Mouse (Mus musculus) limb, embryonic 12.5 days (tissue): Measurements from ENCODE around the gene Zfp82. TPM values are rescaled to one million over a fixed set of nuclear protein-coding genes. Genes with fewer than 3 reads are reported as not detected.
"Not testable (repeated sequence)": the region's sequence is repeated elsewhere in the genome, so short reads cannot be mapped to it uniquely, and the experiment has no call there.

ENCODE experiments used
- ATAC-seq: fragments of 200-750 bp; cut with Nextera tagmentation; 2 replicates; pipeline ENCODE4 v1.8.0; 2017; ENCODE audit warnings: low read depth, moderate TSS enrichment; ENCODE audit not compliant: insufficient number of reproducible peaks, insufficient read depth, low FRiP score, low TSS enrichment
- H3K27ac ChIP-seq: fragments of 300-500 bp; sonication (generic); 2 replicates; pipeline ENCODE4 v1.5.1; 2016; ENCODE audit warnings: mild to moderate bottlenecking, moderate library complexity
- H3K27me3 ChIP-seq: fragments of 300-500 bp; sonication (generic); 2 replicates; pipeline ENCODE4 v1.6.1; 2016; ENCODE audit warnings: mild to moderate bottlenecking, moderate library complexity
- H3K36me3 ChIP-seq: fragments of 300-500 bp; sonication (generic); 2 replicates; pipeline ENCODE4 v1.6.1; 2016; ENCODE audit warnings: mild to moderate bottlenecking, moderate library complexity
- H3K4me1 ChIP-seq: fragments of 300-500 bp; sonication (generic); replicated peaks from 2 replicates; pipeline ENCODE4 v1.6.1; 2016
- H3K4me2 ChIP-seq: fragments of 300-500 bp; sonication (generic); 2 replicates; pipeline ENCODE4 v1.6.1; 2016; ENCODE audit warnings: mild to moderate bottlenecking, moderate library complexity
- H3K4me3 ChIP-seq: fragments of 300-500 bp; sonication (generic); replicated peaks from 2 replicates; pipeline ENCODE4 v1.5.1; 2016; ENCODE audit warnings: mild to moderate bottlenecking
- H3K9ac ChIP-seq: fragments of 300-500 bp; sonication (generic); replicated peaks from 2 replicates; pipeline ENCODE4 v1.6.1; 2016; ENCODE audit warnings: mild to moderate bottlenecking, moderate library complexity
- H3K9me3 ChIP-seq: fragments of 300-500 bp; sonication (generic); 2 replicates; pipeline ENCODE4 v1.6.1; 2016; ENCODE audit warnings: mild to moderate bottlenecking, moderate library complexity
- WGBS: fragments of 180-500 bp; shearing (Covaris S2); methylation state at CpG from one replicate; pipeline ENCODE4 v1.1.7; 2016; 5-methylcytosine and 5-hydroxymethylcytosine counted together
- polyA plus RNA-seq: library from polyadenylated mRNA; unstranded; fragments of >200 nt; fragmentation: Nextera tagmentation; extraction: Ambion mirVana; gene quantifications from 2 replicates; pipeline ENCODE4 v1.2.1, GENCODE M21; 2016

Zfp82 gene
- polyA plus RNA-seq: 6.8 and 7.1 TPM in 2 replicates

- H3K27ac ChIP-seq: peak within 1 kb of the TSS; percentile 76
- peak within 1 kb of the TSS; percentile 93 for H3K4me2 ChIP-seq
Observed at GRCm38 (mm10) chr7:30072146-30073028, at the start of gene Zfp82. TSS of gene Zfp82 (minus strand) at chr7:30072900.

GRCm38 (mm10) chr7:30122188-30122530, 49.5 kb upstream of the Zfp82 start:
- Histone ChIP-seq H3K9me3 (no peaks in the 10 kb centered on the region), H3K36me3 (peaks cover 16% of the 10 kb centered on the region), H3K4me2 (peak overlapping the region; percentile 64), H3K27ac (peak overlapping the region; percentile 75; the same call in 1 of the 2 replicates), H3K9ac (peak overlapping the region; percentile 80), H3K27me3 (no peaks in the 10 kb centered on the region), H3K4me1 (peaks cover 9% of the 10 kb centered on the region), H3K4me3 (peak overlapping the region; percentile 68)
- ATAC-seq: 0 out of 2 replicates have a peak, but pooled peaks have one; percentile 21
- 6% methylated on average over 15 of the region's 15 CpGs for WGBS

More at GRCm38 (mm10) chr7:30072146-30073028, at the start of gene Zfp82:
- Histone ChIP-seq H3K9ac (peak within 1 kb of the TSS; percentile 72), H3K9me3 (no peaks in the 10 kb centered on the region), H3K36me3 (peaks cover 44% of the 10 kb centered on the region), H3K4me1 (no peaks in the 10 kb centered on the region; the same call in 1 of the 2 replicates), H3K27me3 (no peaks in the 10 kb centered on the region), H3K4me3 (peak within 1 kb of the TSS; percentile 81)
- under 1% methylated on average over 50 of the region's 50 CpGs for WGBS
- ATAC-seq: peak; percentile 85

- peak within 1 kb of the TSS; percentile 68 for H3K4me3 ChIP-seq
- no peaks in the 10 kb centered on the region for H3K9me3 ChIP-seq
- under 1% methylated on average over 61 of the region's 61 CpGs for WGBS
Observed at GRCm38 (mm10) chr7:30121308-30122187, 48.8 kb upstream of the Zfp82 start, which contains the start of gene Zfp382. TSS of gene Zfp382 (plus strand) at chr7:30121942.

DNA sequence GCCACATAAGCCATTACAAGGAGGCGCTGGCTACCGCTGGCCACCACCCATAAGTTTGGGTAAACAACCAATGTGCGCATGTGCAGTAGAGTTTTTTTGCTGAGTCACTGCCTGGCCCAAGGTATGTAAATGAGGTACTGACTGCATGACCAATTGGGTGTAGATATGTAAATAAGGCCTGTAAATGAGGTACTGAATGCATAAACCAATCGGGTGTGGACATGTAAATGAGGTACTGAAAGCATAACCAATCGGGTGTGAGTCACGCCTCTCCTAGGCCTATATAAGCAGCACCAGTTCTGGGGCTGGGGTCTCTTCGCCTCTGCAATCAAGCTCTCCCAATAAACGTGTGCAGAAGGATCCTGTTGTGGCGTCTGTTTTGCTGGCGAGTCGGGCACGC, 45.2 kb upstream of the Zfp82 start:
- not testable (repeated sequence) for ATAC-seq, H3K9ac ChIP-seq, H3K27me3 ChIP-seq, H3K4me1 ChIP-seq, H3K36me3 ChIP-seq, H3K4me2 ChIP-seq, H3K27ac ChIP-seq, H3K4me3 ChIP-seq
- peaks cover 22% of the 10 kb centered on the region; the same call in 1 of the 2 replicates for H3K9me3 ChIP-seq
- WGBS: 95% methylated on average over 12 of the region's 12 CpGs

More at GRCm38 (mm10) chr7:30121308-30122187, 48.8 kb upstream of the Zfp82 start, which contains the start of gene Zfp382:
- peak; percentile 90 for ATAC-seq
- H3K36me3 ChIP-seq: peaks cover 10% of the 10 kb centered on the region
- no peaks in the 10 kb centered on the region for H3K27me3 ChIP-seq
- peak within 1 kb of the TSS; percentile 64 for H3K4me2 ChIP-seq
- peaks cover 9% of the 10 kb centered on the region for H3K4me1 ChIP-seq
- H3K9ac ChIP-seq: peak within 1 kb of the TSS; percentile 80
- peak within 1 kb of the TSS; percentile 75 for H3K27ac ChIP-seq

- 95% methylated on average over 5 of the region's 5 CpGs for WGBS
- ATAC-seq: no peak
- no peak overlapping the region for H3K4me2 ChIP-seq
- H3K27ac ChIP-seq: no peak overlapping the region
- no peak overlapping the region for H3K4me3 ChIP-seq
- H3K9ac ChIP-seq: no peak overlapping the region
- H3K4me1 ChIP-seq: no peaks in the 10 kb centered on the region
- no peaks in the 10 kb centered on the region for H3K36me3 ChIP-seq
- H3K27me3 ChIP-seq: no peaks in the 10 kb centered on the region
- peaks cover 22% of the 10 kb centered on the region; the same call in 1 of the 2 replicates for H3K9me3 ChIP-seq
Observed at GRCm38 (mm10) chr7:30116076-30116475, 43.4 kb upstream of the Zfp82 start.

DNA sequence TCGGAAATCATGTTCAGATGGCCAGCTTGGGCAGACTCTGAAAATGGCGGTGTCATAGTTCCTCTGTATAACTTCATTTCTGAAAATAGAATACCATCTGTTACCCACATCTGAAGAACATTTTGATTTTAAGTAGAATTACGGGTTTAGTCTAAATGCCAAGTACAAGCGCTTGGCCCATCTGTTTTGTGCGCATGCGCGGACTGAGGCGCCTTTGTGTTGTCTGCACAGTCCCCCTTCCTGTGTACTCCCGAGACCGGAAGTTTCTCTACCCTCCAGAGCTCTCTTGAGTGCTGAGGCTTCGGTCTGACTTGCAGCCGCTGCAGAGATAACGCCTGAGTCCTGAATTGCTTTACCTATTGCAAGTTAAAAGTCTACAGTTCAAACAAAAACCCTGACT, 26.6 kb upstream of the Zfp82 start:
- WGBS: 94% methylated on average over 13 of the region's 13 CpGs
- Histone ChIP-seq H3K27ac (no peak overlapping the region), H3K4me1 (peaks cover 11% of the 10 kb centered on the region), H3K4me2 (no peak overlapping the region), H3K9ac (no peak overlapping the region), H3K4me3 (no peak overlapping the region), H3K9me3 (peaks cover 23% of the 10 kb centered on the region), H3K27me3 (no peaks in the 10 kb centered on the region), H3K36me3 (peaks cover 68% of the 10 kb centered on the region)
- ATAC-seq: no peak

GRCm38 (mm10) chr7:30095551-30096125, 22.9 kb upstream of the Zfp82 start:
- H3K4me2 ChIP-seq: peak overlapping the region; percentile 70
- peak overlapping the region; percentile 64 for H3K9ac ChIP-seq
- peaks cover 16% of the 10 kb centered on the region for H3K4me1 ChIP-seq
- no peaks in the 10 kb centered on the region for H3K9me3 ChIP-seq
- WGBS: 9% methylated on average over 5 of the region's 5 CpGs
- peaks cover 32% of the 10 kb centered on the region for H3K36me3 ChIP-seq
- H3K4me3 ChIP-seq: peak overlapping the region; percentile 57
- H3K27me3 ChIP-seq: no peaks in the 10 kb centered on the region
- peak overlapping the region; percentile 98 for H3K27ac ChIP-seq
- no peak for ATAC-seq

DNA sequence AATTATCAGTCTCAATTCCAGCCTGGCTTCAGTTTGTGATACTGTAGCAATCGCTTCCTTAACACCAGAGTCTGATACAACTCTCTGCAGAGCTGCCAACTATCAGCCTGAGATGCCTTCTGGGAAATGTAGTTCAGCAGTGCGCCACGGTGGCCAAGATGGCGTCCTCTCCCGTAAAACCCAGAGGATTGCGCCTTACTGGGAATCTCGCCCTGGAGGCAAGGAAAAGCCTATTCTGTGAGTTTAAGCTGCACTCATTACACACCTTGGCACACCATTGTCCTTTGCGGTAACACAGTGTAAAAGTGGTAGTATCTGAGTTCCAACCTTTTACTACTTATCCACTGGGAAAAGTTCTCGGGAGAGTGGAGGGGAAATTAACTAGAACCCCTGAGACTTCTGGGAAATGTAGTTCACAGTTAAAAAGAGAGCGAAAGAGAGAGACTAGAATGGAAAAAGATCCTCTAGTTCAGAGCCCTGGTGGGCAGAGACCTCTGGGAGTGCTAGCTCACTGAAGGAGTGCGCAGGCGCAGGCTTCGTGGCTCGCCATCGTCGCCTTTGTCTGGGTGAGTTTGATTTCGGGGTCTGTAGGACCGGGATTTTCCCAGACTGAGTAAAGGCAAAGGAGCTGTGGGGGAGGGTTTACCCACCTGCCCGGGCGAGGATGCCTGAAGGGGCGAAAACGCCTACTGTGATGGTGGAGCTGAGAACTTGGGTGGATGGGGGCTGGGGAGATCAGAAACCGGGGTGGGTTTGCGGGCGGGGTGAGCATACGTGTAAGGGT, 22.1 kb upstream of the Zfp82 start, which contains the start of gene Zfp260:
Zfp260 (plus strand) TSS at position 132 of the 784 bp plus-strand sequence.
- Histone ChIP-seq H3K9me3 (no peaks in the 10 kb centered on the region), H3K36me3 (peaks cover 24% of the 10 kb centered on the region), H3K9ac (peak within 1 kb of the TSS; percentile 88), H3K4me1 (peaks cover 16% of the 10 kb centered on the region), H3K4me3 (peak within 1 kb of the TSS; percentile 57), H3K27ac (peak within 1 kb of the TSS; percentile 98), H3K27me3 (no peaks in the 10 kb centered on the region), H3K4me2 (peak within 1 kb of the TSS; percentile 70)
- WGBS: under 1% methylated on average over 26 of the region's 26 CpGs
- ATAC-seq: peak; percentile 77

DNA sequence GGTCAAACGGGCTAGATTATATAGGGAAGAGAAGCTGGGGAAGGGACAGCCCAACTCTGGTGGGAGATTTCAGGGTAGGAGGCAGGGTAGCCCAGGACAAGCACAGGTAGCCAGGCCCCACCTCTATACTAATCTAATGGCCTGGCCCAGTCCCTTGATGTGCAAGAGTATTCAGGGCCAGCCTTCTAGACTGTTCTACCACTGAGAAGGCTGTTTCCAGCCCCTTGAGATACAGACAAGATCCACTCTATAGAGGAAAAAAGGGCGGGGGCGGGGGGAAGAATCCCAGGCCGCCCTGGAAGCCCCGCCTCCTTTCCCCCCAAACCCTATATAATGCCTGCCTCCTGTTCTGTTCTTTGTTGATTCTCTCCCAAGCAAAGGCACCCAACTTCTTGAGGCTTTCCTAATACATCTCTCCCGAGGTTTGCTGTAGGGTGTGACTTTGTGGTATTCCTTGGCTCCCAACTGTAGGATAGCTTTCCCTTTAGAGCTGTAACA, 21.3 kb upstream of the Zfp82 start:
- WGBS: 69% methylated on average over 6 of the region's 6 CpGs
- Histone ChIP-seq H3K4me1 (peaks cover 22% of the 10 kb centered on the region), H3K4me2 (peak overlapping the region; percentile 70), H3K36me3 (peaks cover 16% of the 10 kb centered on the region), H3K9me3 (no peaks in the 10 kb centered on the region), H3K27ac (peak overlapping the region; percentile 98; the same call in 1 of the 2 replicates), H3K27me3 (no peaks in the 10 kb centered on the region), H3K4me3 (peak overlapping the region; percentile 57), H3K9ac (no peak overlapping the region)
- ATAC-seq: no peak

DNA sequence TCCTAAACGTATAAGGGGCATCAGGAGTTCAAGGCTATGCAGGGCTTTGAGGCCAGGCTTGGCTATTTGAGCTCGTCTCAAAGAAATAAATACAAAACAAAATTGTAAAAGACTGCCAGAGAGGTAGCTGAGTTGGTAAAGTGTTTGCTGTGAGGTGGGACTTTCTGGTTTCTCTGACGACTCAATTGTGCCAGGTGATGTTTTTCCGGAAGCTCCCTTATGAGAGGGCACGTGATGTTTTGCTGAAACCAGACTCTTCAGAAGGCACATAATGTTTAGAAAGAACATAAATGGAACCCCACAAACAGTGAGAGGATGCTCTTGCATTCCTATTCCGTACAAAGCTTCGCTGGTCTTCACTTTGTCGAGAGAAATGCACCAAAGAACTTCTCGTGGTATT, 20.0 kb upstream of the Zfp82 start:
- no peak for ATAC-seq

More for the DNA sequence above, 20.0 kb upstream of the Zfp82 start:
- Histone ChIP-seq H3K4me1 (peaks cover 30% of the 10 kb centered on the region), H3K4me2 (no peak overlapping the region), H3K4me3 (no peak overlapping the region), H3K9me3 (no peaks in the 10 kb centered on the region), H3K36me3 (peaks cover 6% of the 10 kb centered on the region), H3K27ac (no peak overlapping the region), H3K9ac (no peak overlapping the region), H3K27me3 (no peaks in the 10 kb centered on the region)
- WGBS: 86% methylated on average over 9 of the region's 9 CpGs
